Mouse (Mus musculus): ENCODE measurements around the gene Robo3.

Robo3 gene

GRCm38 (mm10) chr9:37403011-37403410, 30.0 kb downstream of the Robo3 start:
- ChIA-PET CTCF (no interaction called here), POLR2A (interaction anchor here in 1 of 4 experiments (0.8 to 1.3 kb wide), 2 partner anchors 18 to 211 kb away, joined by 3 read pairs; partner anchors contain the start of gene Spa17)

GRCm38 (mm10) chr9:37402501-37402900, 30.5 kb downstream of the Robo3 start:
- ChIA-PET POLR2A (interaction anchor here in 2 of 4 experiments (0.7 to 1.0 kb wide), 3 partner anchors 14 to 393 kb away, joined by 3 read pairs; no protein-coding TSS in a partner anchor), CTCF (interaction anchor here in 3 of 4 experiments (0.5 to 1.0 kb wide), 5 partner anchors 18 to 564 kb away, joined by 3 to 5 read pairs (median 3); no protein-coding TSS in a partner anchor)

- ChIA-PET POLR2A (interaction anchor here in 3 of 4 experiments (0.7 to 1.4 kb wide), 8 partner anchors 10 to 392 kb away, joined by 3 to 5 read pairs (median 3); no protein-coding TSS in a partner anchor), CTCF (interaction anchor here in 3 of 4 experiments (0.8 to 1.6 kb wide), 4 partner anchors 17 to 410 kb away, joined by 3 to 7 read pairs (median 4); no protein-coding TSS in a partner anchor)
These were observed 31.2 kb downstream of the Robo3 start, which contains the start of gene Robo4 for GRCm38 (mm10) chr9:37401802-37402201. Robo4 (plus strand) TSS chr9:37401897.

GRCm38 (mm10) chr9:37400585-37400984, 32.5 kb downstream of the Robo3 start:
- ChIA-PET POLR2A (interaction anchor here in 2 of 4 experiments (1.3 to 1.4 kb wide), 2 partner anchors 11 to 16 kb away, joined by 3 to 5 read pairs; no protein-coding TSS in a partner anchor), CTCF (interaction anchor here in 2 of 4 experiments (0.6 to 1.6 kb wide), 2 partner anchors 20 to 40 kb away, joined by 4 to 7 read pairs; no protein-coding TSS in a partner anchor)

GRCm38 (mm10) chr9:37393482-37394131, 39.4 kb downstream of the Robo3 start:
- CTCF ChIA-PET, result no interaction called here
- POLR2A ChIA-PET, result no interaction called here

GRCm38 (mm10) chr9:37392071-37392470, 41.0 kb downstream of the Robo3 start:
- ChIA-PET POLR2A (interaction anchor here in 3 of 4 experiments (0.6 to 1.6 kb wide), 3 partner anchors 10 to 93 kb away, joined by 3 read pairs; partner anchors contain the start of gene Robo4 (in 1 of the 3)), CTCF (no interaction called here)

- ChIA-PET CTCF (interaction anchor here in 1 of 4 experiments (0.6 kb wide), 1 partner anchor 223 kb away, joined by 3 read pairs; no protein-coding TSS in a partner anchor), POLR2A (interaction anchor here in 1 of 4 experiments (1.6 kb wide), 1 partner anchor 11 kb away, joined by 3 read pairs; the partner anchor contains the start of gene Robo4)
These were observed 42.2 kb downstream of the Robo3 start for GRCm38 (mm10) chr9:37390891-37391290.

GRCm38 (mm10) chr9:37384284-37385182, 48.5 kb downstream of the Robo3 start:
- ChIA-PET POLR2A (interaction anchor here in 3 of 4 experiments (0.6 to 1.9 kb wide), 27 partner anchors 13 to 560 kb away, joined by 3 to 12 read pairs (median 3); partner anchors contain the start of genes Ccdc15 (in 2 of the 3), Robo4 (in 2 of the 3), Slc37a2 (in 1 of the 3) and Spa17 (in 1 of the 3)), CTCF (interaction anchor here in 3 of 4 experiments (0.6 to 1.6 kb wide), 8 partner anchors 17 to 159 kb away, joined by 3 to 6 read pairs (median 3); partner anchors contain the start of genes Hepacam (in 1 of the 3), Robo4 (in 1 of the 3) and Slc37a2 (in 1 of the 3))

GRCm38 (mm10) chr9:37383161-37383560, 49.9 kb downstream of the Robo3 start:
- POLR2A ChIA-PET, result interaction anchor here in 3 of 4 experiments (0.6 to 1.5 kb wide), 3 partner anchors 22 to 129 kb away, joined by 4 to 6 read pairs (median 4); no protein-coding TSS in a partner anchor

GRCm38 (mm10) chr9:37375718-37376117, 57.3 kb downstream of the Robo3 start:
- ChIA-PET POLR2A (interaction anchor here in 1 of 4 experiments (1.4 kb wide), 1 partner anchor 16 kb away, joined by 3 read pairs; no protein-coding TSS in a partner anchor), CTCF (no interaction called here)

More at GRCm38 (mm10) chr9:37383161-37383560, 49.9 kb downstream of the Robo3 start:
- CTCF ChIA-PET, result no interaction called here

- CTCF ChIA-PET, result interaction anchor here in 1 of 4 experiments (0.9 kb wide), 1 partner anchor 126 kb away, joined by 3 read pairs; no protein-coding TSS in a partner anchor
These were observed 61.7 kb downstream of the Robo3 start for GRCm38 (mm10) chr9:37371232-37371801.

GRCm38 (mm10) chr9:37368860-37369259, 64.2 kb downstream of the Robo3 start:
- CTCF ChIA-PET, result interaction anchor here in 2 of 4 experiments (0.6 kb wide), 2 partner anchors 39 to 90 kb away, joined by 3 to 4 read pairs; no protein-coding TSS in a partner anchor
- POLR2A ChIA-PET, result interaction anchor here in 2 of 4 experiments (1.3 to 1.5 kb wide), 2 partner anchors 21 to 136 kb away, joined by 3 read pairs; partner anchors contain the start of gene Ccdc15 (in 1 of the 2)

More at GRCm38 (mm10) chr9:37371232-37371801, 61.7 kb downstream of the Robo3 start:
- POLR2A ChIA-PET, result interaction anchor here in 2 of 4 experiments (0.7 to 1.7 kb wide), 2 partner anchors 11 to 13 kb away, joined by 3 to 4 read pairs; no protein-coding TSS in a partner anchor

- ChIA-PET CTCF (interaction anchor here (0.6 to 1.5 kb wide), 6 partner anchors 9 to 90 kb away, joined by 3 to 5 read pairs (median 4); no protein-coding TSS in a partner anchor), POLR2A (interaction anchor here in 2 of 4 experiments (0.7 to 1.5 kb wide), 3 partner anchors 17 to 136 kb away, joined by 3 read pairs; partner anchors contain the start of gene Ccdc15 (in 1 of the 2))
These were observed 64.8 kb downstream of the Robo3 start for GRCm38 (mm10) chr9:37368081-37368830.

- POLR2A ChIA-PET, result interaction anchor here in 2 of 4 experiments (0.7 to 1.5 kb wide), 3 partner anchors 17 to 137 kb away, joined by 3 read pairs; partner anchors contain the start of gene Ccdc15 (in 1 of the 2)
- CTCF ChIA-PET, result interaction anchor here in 3 of 4 experiments (0.6 to 1.5 kb wide), 4 partner anchors 8 to 29 kb away, joined by 3 to 5 read pairs (median 4); no protein-coding TSS in a partner anchor
These were observed 65.6 kb downstream of the Robo3 start, which contains the start of gene Hepacam for GRCm38 (mm10) chr9:37367301-37368080. Hepacam (plus strand) TSS chr9:37367351.

GRCm38 (mm10) chr9:37365706-37366105, 67.3 kb downstream of the Robo3 start:
- CTCF ChIA-PET, result interaction anchor here in 2 of 4 experiments (0.6 to 0.7 kb wide), 4 partner anchors 11 to 338 kb away, joined by 3 to 5 read pairs (median 4); no protein-coding TSS in a partner anchor
- POLR2A ChIA-PET, result interaction anchor here in 2 of 4 experiments (0.7 to 1.3 kb wide), 5 partner anchors 9 to 92 kb away, joined by 3 to 4 read pairs (median 3); partner anchors contain the start of gene Ccdc15 (in 2 of the 2)

Data from embryonic stem cell, embryonic (primary cell).